Mouse (Mus musculus) ES-E14 (cell line): ENCODE results near the gene Exosc5.

ENCODE experiments used
- CHD2 ChIP-seq: IDR thresholded peaks from 2 replicates; pipeline ENCODE4 v1.6.1; 2014; ENCODE audit warnings: mild to moderate bottlenecking, low read depth, low read length, inconsistent platforms
- HCFC1 ChIP-seq: IDR thresholded peaks from 2 replicates; pipeline ENCODE4 v1.6.1; 2012; ENCODE audit warnings: low read length, inconsistent platforms, borderline replicate concordance; ENCODE audit not compliant: insufficient read depth
- MAFK ChIP-seq: IDR thresholded peaks from 2 replicates; pipeline ENCODE4 v1.6.1; 2014; ENCODE audit warnings: mild to moderate bottlenecking, low read depth, low read length, inconsistent platforms; ENCODE audit not compliant: insufficient read depth
- ZC3H11A ChIP-seq: IDR thresholded peaks from 2 replicates; pipeline ENCODE4 v1.6.1; 2012; ENCODE audit warnings: low read depth, mild to moderate bottlenecking, inconsistent platforms, low read length, borderline replicate concordance
- ZNF384 ChIP-seq: IDR thresholded peaks from 2 replicates; pipeline ENCODE4 v1.6.1; 2012; ENCODE audit warnings: low read depth, low read length, inconsistent platforms

DNA sequence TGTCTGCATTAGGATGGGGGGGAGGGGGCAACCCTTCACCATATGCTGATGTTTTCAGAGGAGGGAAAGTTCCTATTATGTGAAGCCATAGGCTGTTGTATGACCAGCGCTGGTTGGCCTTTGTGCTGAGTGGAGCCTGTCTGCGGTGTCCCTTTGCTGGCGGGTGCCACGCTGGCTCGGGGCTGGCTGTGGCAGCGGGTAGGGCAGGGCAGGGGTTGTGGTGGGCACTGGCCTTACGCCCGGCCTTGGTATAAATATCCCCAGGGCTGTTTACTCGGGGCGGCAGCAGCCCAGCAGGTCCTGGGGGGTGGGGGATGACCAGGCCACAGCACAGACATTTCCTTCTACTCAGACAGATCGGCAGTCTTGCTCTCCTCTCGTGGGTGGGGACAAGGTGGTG is 51.0 kb downstream of the Exosc5 start:
- TF ChIP-seq CHD2 (no peak), MAFK (no peak), HCFC1 (no peak), ZC3H11A (no peak), ZNF384 (no peak)
